Mouse (Mus musculus) kidney, adult 2 months (tissue): Measurements from ENCODE around the gene Zbtb22.

Experiments
- CTCF ChIP-seq: fragments of 200-500 bp; conservative IDR thresholded peaks from 2 replicates; pipeline ENCODE4 v1.5.1; 2011; ENCODE audit warnings: low read depth, mild to moderate bottlenecking, control low read depth, low read length, moderate library complexity, mixed read lengths; ENCODE audit not compliant: insufficient read depth, insufficient read length
- POLR2A ChIP-seq: fragments of 200-500 bp; IDR thresholded peaks from one replicate; pipeline ENCODE4 v1.6.1; 2011; ENCODE audit warnings: low read depth, low read length, control low read depth

GRCm38 (mm10) chr17:33900989-33901314 lies 14.8 kb upstream of the Zbtb22 start:
- TF ChIP-seq CTCF (no peak), POLR2A (no peak)
